Mouse (Mus musculus): ENCODE data around the gene Srebf1.

GRCm38 (mm10) chr11:60158271-60158670 is 64.1 kb downstream of the Srebf1 start:
- TF ChIP-seq POLR2A (IDR thresholded peaks at IDR 0.05; ENCODE audit: extremely low read depth, insufficient read depth, low read length): no peak
- TF ChIP-seq CTCF (IDR thresholded peaks at IDR 0.05; ENCODE audit: extremely low read depth, insufficient read depth, low read length): no peak

Measured in cortical plate, adult 2 months (tissue).